Mouse (Mus musculus) embryonic fibroblast, embryonic 13.5 days (primary cell): ENCODE measurements at regions not wholly inside any gene's neighbourhood (a gene's known extent, or its start where the extent isn't known, plus 50 kb on each side); places are given as distances from the start of the nearest gene placed in this dataset.

Experiments used
- CTCF ChIP-seq: IDR thresholded peaks from 2 replicates; pipeline ENCODE4 v1.5.1; 2011; ENCODE audit warnings: mild to moderate bottlenecking, control low read depth, low read length, moderate library complexity, borderline replicate concordance; ENCODE audit not compliant: insufficient read depth
- POLR2A ChIP-seq: IDR thresholded peaks from 2 replicates; pipeline ENCODE4 v1.6.1; 2011; ENCODE audit warnings: low read depth, mild to moderate bottlenecking, control low read depth, low read length, moderate library complexity

- TF ChIP-seq CTCF (no peak), POLR2A (no peak)
Measured at GRCm38 (mm10) chr19:26977887-26978639, 92.4 kb downstream of the Gm815 start.
